Mouse (Mus musculus) embryonic facial prominence, embryonic 15.5 days (tissue): ENCODE results near the gene Gmeb2. TPM values are rescaled to one million over a fixed set of nuclear protein-coding genes. Genes with fewer than 3 reads are reported as not detected.

ENCODE experiments used
- ATAC-seq: fragments of 200-750 bp; cut with Nextera tagmentation; 2 replicates; pipeline ENCODE4 v1.8.0; 2017; ENCODE audit warnings: low read depth, moderate TSS enrichment; ENCODE audit not compliant: insufficient number of reproducible peaks, low FRiP score, low TSS enrichment
- H3K27ac ChIP-seq: fragments of 300-500 bp; sonication (generic); replicated peaks from 2 replicates; pipeline ENCODE4 v1.5.1; 2015; ENCODE audit warnings: mild to moderate bottlenecking, inconsistent platforms
- H3K27me3 ChIP-seq: fragments of 300-500 bp; sonication (generic); 2 replicates; pipeline ENCODE4 v1.6.1; 2015; ENCODE audit warnings: inconsistent platforms
- H3K36me3 ChIP-seq: fragments of 300-500 bp; sonication (generic); 2 replicates; pipeline ENCODE4 v1.6.1; 2015; ENCODE audit warnings: mild to moderate bottlenecking, inconsistent platforms
- H3K4me1 ChIP-seq: fragments of 300-500 bp; sonication (generic); 2 replicates; pipeline ENCODE4 v1.6.1; 2015; ENCODE audit warnings: inconsistent platforms
- H3K4me2 ChIP-seq: fragments of 300-500 bp; sonication (generic); replicated peaks from 2 replicates; pipeline ENCODE4 v1.6.1; 2015; ENCODE audit warnings: mild to moderate bottlenecking, inconsistent platforms
- H3K4me3 ChIP-seq: fragments of 300-500 bp; sonication (generic); replicated peaks from 2 replicates; pipeline ENCODE4 v1.5.1; 2015; ENCODE audit warnings: mild to moderate bottlenecking, inconsistent platforms
- H3K9ac ChIP-seq: fragments of 300-500 bp; sonication (generic); 2 replicates; pipeline ENCODE4 v1.6.1; 2015; ENCODE audit warnings: inconsistent platforms
- H3K9me3 ChIP-seq: fragments of 300-500 bp; sonication (generic); replicated peaks from 2 replicates; pipeline ENCODE4 v1.6.1; 2016; ENCODE audit warnings: inconsistent platforms
- WGBS: fragments of 180-500 bp; shearing (Covaris S2); methylation state at CpG from one replicate; pipeline ENCODE4 v1.1.7; 2015; 5-methylcytosine and 5-hydroxymethylcytosine counted together
- polyA plus RNA-seq: library from polyadenylated mRNA; unstranded; fragments of >200 nt; fragmentation: Nextera tagmentation; extraction: Ambion mirVana; gene quantifications from 2 replicates; pipeline ENCODE4 v1.2.1, GENCODE M21; 2015

Gmeb2 gene
- polyA plus RNA-seq, 1 experiment from 2014 or later = 14.7 TPM

DNA sequence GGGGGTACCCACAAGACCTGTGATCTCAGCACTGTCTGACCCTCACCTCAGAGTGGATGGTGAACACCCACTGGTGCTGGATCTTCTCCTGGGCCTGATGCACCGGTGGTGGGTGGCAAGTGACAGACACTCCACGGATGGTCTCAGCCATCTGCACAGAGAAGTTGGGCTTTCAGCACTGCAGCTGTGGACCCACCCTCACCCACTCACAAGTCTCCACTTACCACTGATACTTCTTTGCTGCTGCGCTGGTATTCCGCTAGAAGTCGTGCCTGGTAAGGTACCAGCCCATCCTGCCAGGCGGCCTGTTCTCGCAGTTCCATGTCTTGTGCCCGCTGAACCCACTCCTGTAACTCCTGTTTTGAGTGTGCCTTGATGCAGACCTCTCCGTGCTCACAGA is 48.6 kb downstream of the Gmeb2 start:
- Histone ChIP-seq H3K4me3 (no peak overlapping the region), H3K4me2 (no peak overlapping the region), H3K4me1 (peaks cover 10% of the 10 kb centered on the region), H3K27me3 (no peaks in the 10 kb centered on the region), H3K9me3 (no peaks in the 10 kb centered on the region), H3K27ac (no peak overlapping the region), H3K36me3 (0 out of 2 replicates have a peak, but pooled peaks cover 3% of the 10 kb centered on the region), H3K9ac (no peak overlapping the region)
- WGBS = 91% methylated on average over 9 of the region's 9 CpGs
- no peak for ATAC-seq

DNA sequence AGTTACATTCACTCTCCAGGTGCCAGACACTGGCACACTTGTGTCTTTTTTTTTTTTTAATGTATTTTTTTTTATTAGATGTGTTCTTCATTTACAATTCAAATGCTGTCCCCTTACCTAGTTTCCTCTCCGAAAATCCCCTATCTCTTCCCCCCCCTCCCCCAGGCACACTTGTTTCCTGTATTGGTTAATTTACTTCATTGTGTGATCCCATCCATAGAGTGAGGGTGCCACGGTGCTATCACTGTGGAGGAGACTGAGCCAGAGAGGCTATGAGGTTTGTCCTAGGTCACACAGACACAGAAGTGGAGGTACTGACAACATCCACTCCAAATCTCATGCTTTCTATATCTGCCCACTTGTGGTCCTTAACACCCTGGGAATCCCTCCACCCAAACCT is 49.0 kb downstream of the Gmeb2 start:
- Histone ChIP-seq H3K9me3 (no peaks in the 10 kb centered on the region), H3K27ac (no peak overlapping the region), H3K4me1 (peaks cover 10% of the 10 kb centered on the region), H3K4me3 (no peak overlapping the region), H3K36me3 (0 out of 2 replicates have a peak, but pooled peaks cover 3% of the 10 kb centered on the region), H3K9ac (no peak overlapping the region), H3K27me3 (no peaks in the 10 kb centered on the region), H3K4me2 (no peak overlapping the region)
- WGBS = 59% methylated on average over 2 of the region's 2 CpGs
- no peak for ATAC-seq

DNA sequence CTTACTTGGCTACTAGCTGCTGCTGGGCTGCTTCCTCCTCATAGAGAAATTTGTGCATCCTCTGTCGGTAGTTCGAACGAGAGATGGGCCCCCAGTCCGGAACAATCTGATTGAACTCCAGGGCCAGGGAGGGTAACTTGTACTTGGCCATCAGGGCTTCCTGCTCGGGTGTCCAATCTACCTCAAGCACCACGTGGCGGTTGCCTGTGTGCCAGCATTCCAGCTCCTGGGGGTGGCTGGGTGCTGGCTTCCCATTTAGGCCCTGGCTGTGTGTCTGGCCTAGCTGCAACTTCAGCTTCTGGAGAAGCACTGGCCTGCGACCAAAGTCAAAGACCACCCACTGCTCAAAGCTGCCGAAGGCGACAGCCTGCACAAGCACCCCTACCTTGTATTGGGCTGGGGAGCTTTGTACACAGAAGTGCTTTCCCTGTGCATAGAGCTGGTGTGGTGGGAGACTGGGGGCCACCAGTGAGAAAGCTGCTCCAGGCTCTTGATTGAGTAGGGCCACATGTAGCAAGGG is 49.7 kb downstream of the Gmeb2 start:
- Histone ChIP-seq H3K9ac (no peak overlapping the region), H3K36me3 (0 out of 2 replicates have a peak, but pooled peaks cover 3% of the 10 kb centered on the region), H3K4me2 (no peak overlapping the region), H3K9me3 (no peaks in the 10 kb centered on the region), H3K4me3 (no peak overlapping the region), H3K4me1 (peaks cover 10% of the 10 kb centered on the region), H3K27me3 (no peaks in the 10 kb centered on the region), H3K27ac (no peak overlapping the region)
- 78% methylated on average over 10 of the region's 10 CpGs for WGBS
- no peak for ATAC-seq

DNA sequence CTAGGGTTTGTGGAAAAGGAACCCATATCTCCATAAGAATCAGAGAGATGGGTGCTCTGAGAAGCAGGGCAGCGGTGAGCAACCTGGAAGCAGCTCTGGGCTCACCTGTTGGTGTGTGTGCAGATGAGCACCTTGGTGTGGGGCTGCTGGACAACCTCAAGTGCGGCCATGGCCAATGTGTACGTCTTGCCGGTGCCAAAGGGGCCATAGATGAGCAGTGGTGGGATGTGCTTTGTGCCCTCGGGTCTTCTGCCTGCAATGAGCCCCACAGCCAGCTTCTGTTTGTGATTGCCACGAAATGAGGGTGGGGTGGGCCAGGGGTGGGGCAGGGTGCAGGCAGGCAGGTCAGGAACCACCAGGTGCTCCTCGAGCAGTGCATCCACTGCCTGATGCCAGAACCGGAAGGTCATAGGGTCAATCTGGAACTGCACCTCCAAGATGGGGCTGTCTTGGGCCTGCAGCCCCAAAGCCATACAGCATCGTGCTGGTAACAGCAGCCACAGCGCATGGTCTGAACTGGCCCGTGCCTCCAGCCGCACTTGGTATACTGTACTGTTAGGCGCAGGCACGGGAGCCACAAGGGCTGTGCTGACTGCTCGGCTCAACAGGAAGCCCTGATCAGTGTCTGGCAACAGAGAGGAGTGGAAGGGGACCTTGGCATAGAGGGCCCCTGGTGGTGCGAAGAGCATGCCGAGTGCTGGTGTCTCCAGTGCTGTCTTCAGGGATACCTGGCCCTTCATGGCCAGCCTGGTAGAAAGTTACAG is 50.4 kb downstream of the Gmeb2 start:
- no peak overlapping the region for H3K4me2 ChIP-seq
- H3K4me3 ChIP-seq = no peak overlapping the region
- no peak overlapping the region for H3K27ac ChIP-seq
- no peaks in the 10 kb centered on the region for H3K27me3 ChIP-seq
- 0 out of 2 replicates have a peak, but pooled peaks cover 3% of the 10 kb centered on the region for H3K36me3 ChIP-seq
- no peak for ATAC-seq
- peaks cover 10% of the 10 kb centered on the region for H3K4me1 ChIP-seq
- WGBS = 88% methylated on average over 17 of the region's 17 CpGs
- H3K9ac ChIP-seq = no peak overlapping the region
- H3K9me3 ChIP-seq = no peaks in the 10 kb centered on the region

DNA sequence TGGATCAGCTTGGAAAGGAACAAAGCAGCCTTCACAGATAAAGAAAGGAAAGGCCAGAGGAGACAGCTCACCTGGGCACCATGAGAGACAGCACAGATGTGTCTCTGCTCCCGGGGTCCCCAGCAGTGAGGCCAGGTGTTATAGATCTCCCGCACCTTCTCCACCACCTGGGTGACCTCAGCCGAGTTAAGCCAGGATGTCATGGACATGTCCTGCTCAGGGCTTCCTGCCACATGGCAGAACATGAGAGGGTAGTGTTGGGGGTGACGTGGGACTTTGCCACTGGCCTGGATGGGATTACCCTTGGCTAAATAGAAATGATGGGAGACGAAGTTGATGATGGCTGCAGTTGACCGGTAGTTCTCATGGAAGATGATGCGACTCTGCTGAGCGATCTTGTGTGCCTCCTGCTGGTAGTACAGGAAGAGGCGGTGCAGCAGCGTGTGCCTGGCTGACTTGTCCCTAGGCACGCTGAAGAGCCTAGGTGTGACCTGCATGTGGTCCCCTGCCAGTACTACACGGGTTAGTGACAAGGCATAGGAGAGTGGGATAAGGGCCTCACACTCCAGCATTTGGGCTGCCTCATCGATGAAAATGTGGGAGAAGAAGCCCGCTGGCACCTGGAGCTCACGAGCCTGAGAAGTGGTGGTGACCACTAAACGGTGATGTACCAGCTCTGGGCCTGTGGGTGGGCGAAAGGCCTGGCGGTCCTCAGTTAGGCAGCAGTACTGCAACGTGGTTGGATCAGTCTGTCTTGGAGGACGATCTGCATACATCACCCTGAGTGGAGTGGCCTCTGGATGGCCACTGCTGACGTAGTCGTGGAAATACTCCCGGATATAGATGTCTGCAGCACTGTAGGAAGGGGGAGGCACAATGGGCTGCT is 51.9 kb downstream of the Gmeb2 start:
- no peak for ATAC-seq

DNA sequence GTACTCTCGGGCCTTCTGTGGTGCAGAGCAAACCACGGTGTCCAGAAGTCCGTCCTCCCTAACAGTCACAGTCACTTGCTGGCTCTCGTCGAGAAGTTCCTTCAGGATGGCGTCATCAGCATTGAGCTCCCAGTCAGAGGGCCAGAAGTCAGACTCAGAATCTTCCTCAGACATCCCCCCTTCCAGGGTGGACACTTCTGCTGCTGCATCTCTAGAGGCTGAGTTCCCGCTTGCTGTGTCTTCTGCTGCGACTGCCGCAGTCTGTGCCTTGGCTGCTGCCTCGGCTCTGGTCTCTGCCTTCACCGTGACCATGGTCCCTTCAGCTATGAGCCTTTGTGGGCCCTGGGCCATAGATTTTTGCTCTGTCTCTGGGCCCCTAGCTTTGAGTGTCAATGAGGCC is 53.2 kb downstream of the Gmeb2 start:
- no peak overlapping the region for H3K9ac ChIP-seq
- H3K4me2 ChIP-seq = no peak overlapping the region
- H3K27me3 ChIP-seq = no peaks in the 10 kb centered on the region
- no peak for ATAC-seq
- 86% methylated on average over 11 of the region's 11 CpGs for WGBS
- H3K4me1 ChIP-seq = no peaks in the 10 kb centered on the region
- no peak overlapping the region for H3K27ac ChIP-seq
- H3K4me3 ChIP-seq = no peak overlapping the region
- H3K9me3 ChIP-seq = no peaks in the 10 kb centered on the region
- 0 out of 2 replicates have a peak, but pooled peaks cover 3% of the 10 kb centered on the region for H3K36me3 ChIP-seq

More for the DNA sequence above, 51.9 kb downstream of the Gmeb2 start:
- 0 out of 2 replicates have a peak, but pooled peaks cover 3% of the 10 kb centered on the region for H3K36me3 ChIP-seq
- no peaks in the 10 kb centered on the region for H3K4me1 ChIP-seq
- whole genome bisulfite sequencing = 84% methylated on average over 23 of the region's 23 CpGs
- no peak overlapping the region for H3K9ac ChIP-seq
- H3K9me3 ChIP-seq = no peaks in the 10 kb centered on the region
- no peak overlapping the region for H3K4me2 ChIP-seq
- no peaks in the 10 kb centered on the region for H3K27me3 ChIP-seq
- no peak overlapping the region for H3K27ac ChIP-seq
- H3K4me3 ChIP-seq = no peak overlapping the region

DNA sequence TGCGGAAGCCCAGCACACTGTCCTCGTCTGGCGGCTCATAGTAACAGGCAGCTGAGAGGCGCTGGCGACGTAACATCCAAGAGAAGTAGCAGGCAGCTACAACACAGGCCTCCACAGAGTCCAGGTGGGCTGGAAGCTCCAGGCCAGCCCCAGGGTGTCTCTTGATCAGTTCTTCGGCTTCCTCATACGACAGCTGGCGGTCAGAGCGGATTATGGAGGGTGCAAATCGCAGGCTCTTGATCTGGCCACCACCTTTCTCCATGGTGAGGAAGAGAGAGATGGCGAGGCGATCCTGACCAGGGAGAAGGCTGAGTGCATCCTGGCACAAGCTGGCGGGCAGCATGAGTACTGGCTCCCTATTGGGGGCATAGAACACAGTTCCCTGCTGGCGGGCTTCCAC is 54.4 kb downstream of the Gmeb2 start:
- ATAC-seq = no peak
- H3K27ac ChIP-seq = no peak overlapping the region
- no peak overlapping the region for H3K4me2 ChIP-seq
- H3K9ac ChIP-seq = no peak overlapping the region
- H3K27me3 ChIP-seq = no peaks in the 10 kb centered on the region
- no peak overlapping the region for H3K4me3 ChIP-seq
- H3K9me3 ChIP-seq = no peaks in the 10 kb centered on the region
- H3K36me3 ChIP-seq = 0 out of 2 replicates have a peak, but pooled peaks cover 4% of the 10 kb centered on the region
- WGBS = 86% methylated on average over 15 of the region's 15 CpGs
- H3K4me1 ChIP-seq = no peaks in the 10 kb centered on the region

DNA sequence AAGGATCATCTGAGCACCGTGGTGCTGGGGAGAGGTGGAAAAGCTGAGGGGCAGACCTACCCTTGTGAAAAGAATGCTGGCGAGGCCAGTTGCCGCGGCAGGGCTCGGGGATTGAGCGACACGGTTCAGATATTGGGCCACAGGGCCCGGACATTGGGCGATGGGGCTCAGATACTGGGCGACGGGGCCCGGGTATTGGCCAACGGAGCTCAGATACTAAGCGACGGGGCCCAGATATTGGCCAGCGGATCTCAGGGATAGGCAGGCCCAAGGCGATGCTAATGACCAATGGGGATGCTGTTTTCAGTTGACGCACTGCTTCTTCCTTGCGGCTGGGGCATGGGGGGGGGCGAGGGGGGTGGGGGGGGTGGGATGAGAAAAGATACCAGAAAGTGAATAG is 56.7 kb downstream of the Gmeb2 start:
- H3K4me2 ChIP-seq = no peak overlapping the region
- 80% methylated on average over 20 of the region's 20 CpGs for WGBS
- H3K4me3 ChIP-seq = no peak overlapping the region

DNA sequence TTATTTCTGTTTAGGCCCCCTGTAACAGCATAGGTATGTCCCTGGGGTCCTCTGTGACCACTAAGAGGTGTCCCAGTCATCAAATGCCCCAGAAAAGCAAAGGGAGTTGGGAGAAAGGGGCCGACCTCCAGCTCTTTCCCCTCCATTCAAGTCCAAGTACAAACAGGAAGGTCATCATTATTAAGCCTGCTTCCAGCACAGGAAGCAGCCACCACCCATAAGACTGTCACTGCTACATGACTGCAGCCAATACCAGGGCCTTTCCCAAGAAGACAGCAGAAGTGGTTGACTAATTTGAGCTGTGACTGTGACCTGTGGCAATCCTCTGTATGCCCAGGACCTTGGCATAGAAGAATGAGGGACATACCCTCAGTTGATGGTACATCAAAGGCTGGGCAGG is 59.5 kb downstream of the Gmeb2 start:
- Histone ChIP-seq H3K4me3 (no peak overlapping the region), H3K9me3 (no peaks in the 10 kb centered on the region), H3K27ac (no peak overlapping the region), H3K4me1 (no peaks in the 10 kb centered on the region), H3K4me2 (no peak overlapping the region), H3K9ac (no peak overlapping the region), H3K36me3 (0 out of 2 replicates have a peak, but pooled peaks cover 3% of the 10 kb centered on the region), H3K27me3 (no peaks in the 10 kb centered on the region)
- 60% methylated on average over 1 of the region's 1 CpGs for WGBS
- ATAC-seq = no peak

More for the DNA sequence above, 56.7 kb downstream of the Gmeb2 start:
- no peak overlapping the region for H3K9ac ChIP-seq
- ATAC-seq = no peak
- H3K27me3 ChIP-seq = no peaks in the 10 kb centered on the region
- H3K9me3 ChIP-seq = no peaks in the 10 kb centered on the region
- no peaks in the 10 kb centered on the region for H3K4me1 ChIP-seq
- H3K27ac ChIP-seq = no peak overlapping the region
- 0 out of 2 replicates have a peak, but pooled peaks cover 3% of the 10 kb centered on the region for H3K36me3 ChIP-seq

DNA sequence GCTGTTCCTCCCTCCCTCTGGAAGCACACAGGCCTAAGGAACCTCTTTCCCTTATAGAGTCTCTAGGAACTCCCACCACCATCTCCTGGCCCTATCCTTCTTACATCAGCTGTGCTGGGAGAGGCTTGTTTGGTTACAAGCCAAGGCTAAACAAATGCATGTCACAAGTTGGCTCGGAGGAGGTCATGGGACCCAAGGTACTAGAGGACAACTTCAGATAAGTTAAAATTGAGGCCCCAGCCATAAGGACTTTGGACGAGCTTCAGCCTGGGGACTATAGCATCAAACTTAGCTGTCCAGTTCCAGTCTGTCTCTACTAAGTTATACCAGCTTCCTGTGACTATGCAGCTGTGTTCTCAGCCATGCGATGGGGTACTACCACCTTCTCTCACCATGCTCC is 60.7 kb downstream of the Gmeb2 start:
- H3K4me1 ChIP-seq = no peaks in the 10 kb centered on the region
- H3K36me3 ChIP-seq = 0 out of 2 replicates have a peak, but pooled peaks cover 3% of the 10 kb centered on the region
- no peak overlapping the region for H3K27ac ChIP-seq
- H3K9me3 ChIP-seq = no peaks in the 10 kb centered on the region
- no peak for ATAC-seq
- no peak overlapping the region for H3K4me3 ChIP-seq
- H3K9ac ChIP-seq = no peak overlapping the region
- no peak overlapping the region for H3K4me2 ChIP-seq
- no peaks in the 10 kb centered on the region for H3K27me3 ChIP-seq
- 84% methylated on average over 3 of the region's 3 CpGs for WGBS

DNA sequence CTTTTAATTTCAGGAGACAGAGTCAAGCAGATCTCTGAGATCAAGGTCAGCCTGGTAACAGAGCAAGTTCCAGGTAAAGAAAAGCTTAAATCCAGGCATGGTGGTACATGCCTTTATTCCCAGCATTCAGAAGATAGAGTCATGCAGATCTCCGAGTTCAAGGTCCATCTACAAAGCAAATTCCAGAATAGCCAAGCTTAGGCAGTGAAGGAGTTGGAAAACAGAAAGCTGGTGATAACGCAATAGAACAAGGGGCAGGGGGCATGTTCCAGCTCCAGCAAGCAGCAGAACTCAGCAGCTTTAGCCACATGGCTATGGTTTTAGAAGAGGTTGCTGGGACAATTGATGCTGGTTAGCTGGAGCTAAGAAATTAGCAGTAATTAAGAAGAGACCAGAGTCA is 62.8 kb downstream of the Gmeb2 start:
- Histone ChIP-seq H3K9me3 (no peaks in the 10 kb centered on the region), H3K4me3 (no peak overlapping the region), H3K27me3 (no peaks in the 10 kb centered on the region), H3K9ac (no peak overlapping the region), H3K36me3 (0 out of 2 replicates have a peak, but pooled peaks cover 3% of the 10 kb centered on the region), H3K4me1 (peaks cover 6% of the 10 kb centered on the region), H3K27ac (no peak overlapping the region), H3K4me2 (no peak overlapping the region)
- ATAC-seq = no peak
- 84% methylated on average over 2 of the region's 2 CpGs for WGBS
